Mouse (Mus musculus): ENCODE measurements at regions not wholly inside any gene's neighbourhood (a gene's known extent, or its start where the extent isn't known, plus 50 kb on each side); places are given as distances from the start of the nearest gene placed in this dataset.

DNA sequence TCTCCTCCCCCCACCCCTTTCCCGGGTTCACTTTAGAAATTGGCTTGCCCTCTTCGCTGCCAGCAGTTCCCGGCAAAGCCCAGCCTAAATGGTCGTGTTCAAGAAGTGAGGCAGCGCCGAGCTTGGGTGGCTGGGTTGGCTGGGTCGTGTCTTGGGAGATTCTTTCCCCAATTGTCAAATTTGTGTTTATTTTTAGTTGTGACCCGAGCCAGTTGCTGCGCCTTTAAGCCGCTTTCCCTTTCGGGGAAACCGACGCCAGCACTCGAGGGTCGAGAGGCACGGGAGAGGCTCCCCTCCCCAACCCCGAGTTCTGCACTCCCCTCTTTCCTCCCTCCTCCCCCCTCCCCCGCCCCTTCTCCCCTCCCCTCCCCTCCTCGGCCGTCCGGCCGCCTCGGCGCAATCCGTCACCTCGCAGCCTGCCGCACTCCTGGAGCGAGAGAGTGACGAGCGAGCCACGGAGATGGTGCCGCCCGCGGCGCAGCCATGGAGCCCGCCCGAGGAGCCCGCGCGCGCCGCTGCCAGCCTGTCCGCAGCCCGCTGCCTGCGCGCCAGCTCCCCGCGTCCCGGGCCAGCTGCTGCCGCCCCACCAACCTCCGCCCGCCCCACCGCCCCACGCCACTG is 64.6 kb upstream of the Frmpd3 start:
- Histone ChIP-seq H3K4me1 (ENCODE audit: control insufficient read depth, insufficient read depth, low read length) (0 out of 2 replicates have a peak, but pooled peaks cover 3% of the 10 kb centered on the region), H3K4me3 (ENCODE audit: insufficient read depth, low read length) (peak overlapping the region; percentile 34), H3K27ac (ENCODE audit: insufficient read depth, low read length) (no peak overlapping the region)
- TF ChIP-seq CTCF (IDR thresholded peaks at IDR 0.05; ENCODE audit: borderline replicate concordance, insufficient read depth, low read length) (no peak), POLR2A (IDR thresholded peaks at IDR 0.05; ENCODE audit: low read depth, low read length) (no peak)

DNA sequence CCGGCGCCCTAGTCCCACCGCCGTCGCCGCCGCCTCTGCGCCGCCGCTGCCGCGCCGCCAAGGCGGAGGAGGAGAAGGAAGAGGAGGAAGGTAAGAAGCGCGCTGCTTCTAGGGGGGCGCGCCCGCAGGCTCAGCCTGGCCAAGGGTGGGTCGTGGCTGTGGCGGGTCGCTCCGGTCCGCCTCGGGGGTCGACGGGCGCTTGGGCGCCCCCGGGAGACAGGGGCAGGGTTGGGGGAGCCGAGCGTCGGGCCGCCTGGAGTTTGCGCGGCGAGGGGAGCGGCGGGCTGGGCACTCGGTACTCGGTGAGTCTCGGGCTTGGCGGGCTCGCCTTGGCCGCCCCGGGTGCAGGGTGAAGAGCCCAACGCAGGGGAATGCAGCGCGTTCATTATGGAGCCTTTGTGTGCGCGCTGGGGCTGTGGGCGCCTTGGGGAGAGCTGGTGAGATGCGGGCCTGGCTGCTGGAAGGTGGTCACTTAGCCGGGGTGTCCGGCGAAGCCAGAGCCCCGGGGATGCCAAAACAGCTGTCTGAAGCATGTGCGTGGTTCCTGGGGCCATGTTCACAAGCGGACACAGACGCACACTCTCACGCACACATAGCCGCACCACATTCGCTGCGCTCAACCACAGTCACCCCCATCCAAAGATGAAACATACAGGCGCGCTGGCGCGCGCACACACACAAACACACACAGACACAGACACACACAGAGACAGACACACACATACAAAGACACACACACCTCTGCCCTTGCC is 63.9 kb upstream of the Frmpd3 start:
- TF ChIP-seq POLR2A (IDR thresholded peaks at IDR 0.05; ENCODE audit: low read depth, low read length) (no peak), CTCF (IDR thresholded peaks at IDR 0.05; ENCODE audit: borderline replicate concordance, insufficient read depth, low read length) (no peak)
- no peak overlapping the region for H3K27ac ChIP-seq (ENCODE audit: insufficient read depth, low read length)
- H3K4me3 ChIP-seq (ENCODE audit: insufficient read depth, low read length) = peak overlapping the region; percentile 21; the same call in 1 of the 2 replicates
- 0 out of 2 replicates have a peak, but pooled peaks cover 3% of the 10 kb centered on the region for H3K4me1 ChIP-seq (ENCODE audit: control insufficient read depth, insufficient read depth, low read length)

DNA sequence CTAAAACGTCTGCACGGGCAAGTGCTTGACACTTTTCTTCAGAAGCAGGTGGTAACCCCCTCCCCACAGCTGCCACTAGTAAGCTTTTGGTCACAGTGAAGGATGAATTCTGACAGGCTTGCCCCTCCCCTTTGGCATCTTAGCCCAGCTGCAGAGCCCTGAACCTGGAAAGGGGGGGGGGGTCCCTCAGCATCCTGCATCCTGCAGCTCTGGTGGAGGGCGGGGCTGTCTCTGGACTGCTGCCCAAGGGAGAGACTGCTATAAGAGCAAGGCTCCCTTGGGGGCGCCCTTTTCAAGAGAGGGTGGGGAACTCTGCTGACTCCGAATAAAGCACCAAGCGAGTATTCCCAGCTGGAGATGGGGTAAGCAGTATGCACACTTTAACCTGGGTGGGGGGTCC is 62.8 kb upstream of the Frmpd3 start:
- no peak overlapping the region for H3K27ac ChIP-seq (ENCODE audit: insufficient read depth, low read length)
- no peak overlapping the region for H3K4me3 ChIP-seq (ENCODE audit: insufficient read depth, low read length)
- H3K4me1 ChIP-seq (ENCODE audit: control insufficient read depth, insufficient read depth, low read length) = 0 out of 2 replicates have a peak, but pooled peaks cover 3% of the 10 kb centered on the region
- TF ChIP-seq POLR2A (IDR thresholded peaks at IDR 0.05; ENCODE audit: low read depth, low read length) (no peak), CTCF (IDR thresholded peaks at IDR 0.05; ENCODE audit: borderline replicate concordance, insufficient read depth, low read length) (no peak)

DNA sequence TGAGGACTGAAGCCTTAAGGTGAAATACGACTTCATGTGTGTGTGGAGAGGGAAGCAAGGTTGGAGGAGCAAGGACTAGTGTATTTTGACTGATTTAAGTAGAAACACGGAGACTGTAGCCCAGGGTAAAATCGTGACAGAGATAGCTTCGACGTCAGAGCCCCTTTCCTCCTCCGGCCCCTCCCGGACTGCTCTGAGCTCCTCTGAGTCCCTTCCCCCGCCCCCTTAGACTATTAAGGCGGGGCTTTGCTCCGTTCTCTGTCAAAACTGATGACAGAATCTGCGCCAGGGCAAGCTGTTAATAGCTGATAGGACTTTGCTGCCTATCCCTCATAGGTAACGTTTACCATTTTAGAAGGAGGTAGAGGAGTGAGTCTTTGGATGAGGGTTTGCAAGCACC is 62.0 kb upstream of the Frmpd3 start:
- no peak overlapping the region for H3K4me3 ChIP-seq (ENCODE audit: insufficient read depth, low read length)
- TF ChIP-seq POLR2A (IDR thresholded peaks at IDR 0.05; ENCODE audit: low read depth, low read length) (no peak), CTCF (IDR thresholded peaks at IDR 0.05; ENCODE audit: borderline replicate concordance, insufficient read depth, low read length) (no peak)
- no peak overlapping the region for H3K27ac ChIP-seq (ENCODE audit: insufficient read depth, low read length)
- 0 out of 2 replicates have a peak, but pooled peaks cover 3% of the 10 kb centered on the region for H3K4me1 ChIP-seq (ENCODE audit: control insufficient read depth, insufficient read depth, low read length)

All from embryonic fibroblast, embryonic 13.5 days (primary cell).